Mouse (Mus musculus): ENCODE measurements around the gene Ifitm5. TPM values are rescaled to one million over a fixed set of nuclear protein-coding genes. Genes with fewer than 3 reads are reported as not detected.

Ifitm5 gene
- polyA plus RNA-seq, 2 experiments: 30.9 to 44.3 TPM

- Histone ChIP-seq H3K27me3 (ENCODE audit: control insufficient read depth, insufficient read depth, low read length) (no peaks in the 10 kb centered on the region), H3K9ac (ENCODE audit: low read depth, low read length, severe bottlenecking) (no peak overlapping the region), H3K4me3 (replicated peaks; ENCODE audit: low read length) (no peak overlapping the region), H3K9me3 (ENCODE audit: control insufficient read depth, low read length) (no peaks in the 10 kb centered on the region), H3K4me1 (ENCODE audit: control insufficient read depth, insufficient read depth, low read length) (peaks cover 42% of the 10 kb centered on the region), H3K27ac (replicated peaks; ENCODE audit: low read depth, low read length) (no peak overlapping the region), H3K36me3 (ENCODE audit: control insufficient read depth, insufficient read depth, low read length) (peaks cover 67% of the 10 kb centered on the region), H3K4me2 (replicated peaks; ENCODE audit: low read depth, low read length, severe bottlenecking) (no peak overlapping the region)
- TF ChIP-seq POLR2A (IDR thresholded peaks at IDR 0.05; ENCODE audit: borderline replicate concordance, extremely low read depth, insufficient read depth, insufficient read length): no peak
- WGBS: 81% methylated on average over 6 of the region's 6 CpGs
- ATAC-seq (ENCODE audit: low FRiP score, low read depth) (no peak), DNase-seq (ENCODE audit: low spot score) (no peak)
Observed at GRCm38 (mm10) chr7:140949255-140949654, 836 bp downstream of the Ifitm5 start.

- DNase-seq (ENCODE audit: low spot score): no peak
- 92% methylated on average over 8 of the region's 8 CpGs for WGBS
- Histone ChIP-seq H3K27me3 (ENCODE audit: control insufficient read depth, insufficient read depth, low read length) (no peaks in the 10 kb centered on the region), H3K4me2 (replicated peaks; ENCODE audit: low read depth, low read length, severe bottlenecking) (no peak overlapping the region), H3K36me3 (ENCODE audit: control insufficient read depth, insufficient read depth, low read length) (peaks cover 66% of the 10 kb centered on the region), H3K9me3 (ENCODE audit: control insufficient read depth, low read length) (no peaks in the 10 kb centered on the region), H3K9ac (ENCODE audit: low read depth, low read length, severe bottlenecking) (no peak overlapping the region), H3K4me3 (replicated peaks; ENCODE audit: low read length) (no peak overlapping the region), H3K27ac (replicated peaks; ENCODE audit: low read depth, low read length) (no peak overlapping the region), H3K4me1 (ENCODE audit: control insufficient read depth, insufficient read depth, low read length) (peaks cover 31% of the 10 kb centered on the region)
- TF ChIP-seq POLR2A (IDR thresholded peaks at IDR 0.05; ENCODE audit: borderline replicate concordance, extremely low read depth, insufficient read depth, insufficient read length): no peak
- ATAC-seq (ENCODE audit: low FRiP score, low read depth): no peak
Observed at GRCm38 (mm10) chr7:140948161-140948560, 1.9 kb downstream of the Ifitm5 start.

GRCm38 (mm10) chr7:140946980-140947379 lies 3.1 kb downstream of the Ifitm5 start:
- WGBS: 56% methylated on average over 7 of the region's 7 CpGs
- no peak overlapping the region for H3K27ac ChIP-seq (replicated peaks; ENCODE audit: low read depth, low read length)

GRCm38 (mm10) chr7:140946311-140946710 lies 3.8 kb downstream of the Ifitm5 start:
- Histone ChIP-seq H3K36me3 (ENCODE audit: control insufficient read depth, insufficient read depth, low read length) (peaks cover 55% of the 10 kb centered on the region), H3K9ac (ENCODE audit: low read depth, low read length, severe bottlenecking) (no peak overlapping the region), H3K4me2 (replicated peaks; ENCODE audit: low read depth, low read length, severe bottlenecking) (no peak overlapping the region), H3K27me3 (ENCODE audit: control insufficient read depth, insufficient read depth, low read length) (no peaks in the 10 kb centered on the region), H3K4me3 (replicated peaks; ENCODE audit: low read length) (no peak overlapping the region), H3K4me1 (ENCODE audit: control insufficient read depth, insufficient read depth, low read length) (peaks cover 22% of the 10 kb centered on the region), H3K9me3 (ENCODE audit: control insufficient read depth, low read length) (no peaks in the 10 kb centered on the region), H3K27ac (replicated peaks; ENCODE audit: low read depth, low read length) (no peak overlapping the region)
- no peak for ATAC-seq (ENCODE audit: low FRiP score, low read depth)
- 95% methylated on average over 10 of the region's 10 CpGs for WGBS
- TF ChIP-seq POLR2A (IDR thresholded peaks at IDR 0.05; ENCODE audit: borderline replicate concordance, extremely low read depth, insufficient read depth, insufficient read length): no peak
- no peak for DNase-seq (ENCODE audit: low spot score)

More at GRCm38 (mm10) chr7:140946980-140947379, 3.1 kb downstream of the Ifitm5 start:
- no peaks in the 10 kb centered on the region for H3K27me3 ChIP-seq (ENCODE audit: control insufficient read depth, insufficient read depth, low read length)
- ATAC-seq (ENCODE audit: low FRiP score, low read depth): no peak
- DNase-seq (ENCODE audit: low spot score): no peak
- no peak overlapping the region for H3K4me2 ChIP-seq (replicated peaks; ENCODE audit: low read depth, low read length, severe bottlenecking)
- no peaks in the 10 kb centered on the region for H3K9me3 ChIP-seq (ENCODE audit: control insufficient read depth, low read length)
- no peak for TF ChIP-seq POLR2A (IDR thresholded peaks at IDR 0.05; ENCODE audit: borderline replicate concordance, extremely low read depth, insufficient read depth, insufficient read length)
- H3K36me3 ChIP-seq (ENCODE audit: control insufficient read depth, insufficient read depth, low read length): peaks cover 55% of the 10 kb centered on the region
- H3K4me3 ChIP-seq (replicated peaks; ENCODE audit: low read length): no peak overlapping the region
- H3K4me1 ChIP-seq (ENCODE audit: control insufficient read depth, insufficient read depth, low read length): peaks cover 28% of the 10 kb centered on the region
- no peak overlapping the region for H3K9ac ChIP-seq (ENCODE audit: low read depth, low read length, severe bottlenecking)

- DNase-seq (ENCODE audit: low spot score): no peak
- Histone ChIP-seq H3K9me3 (ENCODE audit: control insufficient read depth, low read length) (no peaks in the 10 kb centered on the region), H3K4me2 (replicated peaks; ENCODE audit: low read depth, low read length, severe bottlenecking) (no peak overlapping the region), H3K4me1 (ENCODE audit: control insufficient read depth, insufficient read depth, low read length) (peaks cover 16% of the 10 kb centered on the region), H3K27ac (replicated peaks; ENCODE audit: low read depth, low read length) (no peak overlapping the region), H3K9ac (ENCODE audit: low read depth, low read length, severe bottlenecking) (no peak overlapping the region), H3K27me3 (ENCODE audit: control insufficient read depth, insufficient read depth, low read length) (no peaks in the 10 kb centered on the region), H3K4me3 (replicated peaks; ENCODE audit: low read length) (no peak overlapping the region), H3K36me3 (ENCODE audit: control insufficient read depth, insufficient read depth, low read length) (peaks cover 54% of the 10 kb centered on the region)
- no peak for ATAC-seq (ENCODE audit: low FRiP score, low read depth)
- 91% methylated on average over 5 of the region's 5 CpGs for WGBS
- no peak for TF ChIP-seq POLR2A (IDR thresholded peaks at IDR 0.05; ENCODE audit: borderline replicate concordance, extremely low read depth, insufficient read depth, insufficient read length)
Observed at GRCm38 (mm10) chr7:140945247-140945646, 4.8 kb downstream of the Ifitm5 start.

- Histone ChIP-seq H3K36me3 (ENCODE audit: control insufficient read depth, insufficient read depth, low read length) (peaks cover 44% of the 10 kb centered on the region), H3K4me3 (replicated peaks; ENCODE audit: low read length) (no peak overlapping the region), H3K27ac (replicated peaks; ENCODE audit: low read depth, low read length) (no peak overlapping the region), H3K9me3 (ENCODE audit: control insufficient read depth, low read length) (no peaks in the 10 kb centered on the region), H3K9ac (ENCODE audit: low read depth, low read length, severe bottlenecking) (no peak overlapping the region), H3K4me2 (replicated peaks; ENCODE audit: low read depth, low read length, severe bottlenecking) (no peak overlapping the region), H3K27me3 (ENCODE audit: control insufficient read depth, insufficient read depth, low read length) (no peaks in the 10 kb centered on the region), H3K4me1 (ENCODE audit: control insufficient read depth, insufficient read depth, low read length) (peaks cover 22% of the 10 kb centered on the region)
- DNase-seq (ENCODE audit: low spot score): no peak
- 89% methylated on average over 7 of the region's 7 CpGs for WGBS
- ATAC-seq (ENCODE audit: low FRiP score, low read depth): no peak
- no peak for TF ChIP-seq POLR2A (IDR thresholded peaks at IDR 0.05; ENCODE audit: borderline replicate concordance, extremely low read depth, insufficient read depth, insufficient read length)
Observed at GRCm38 (mm10) chr7:140944236-140944635, 5.9 kb downstream of the Ifitm5 start.
